Mouse (Mus musculus) embryonic fibroblast, embryonic 13.5 days (primary cell): ENCODE measurements around the gene Tsnaxip1.

Experiments used
- CTCF ChIP-seq: IDR thresholded peaks from 2 replicates; pipeline ENCODE4 v1.5.1; 2011; ENCODE audit warnings: mild to moderate bottlenecking, control low read depth, low read length, moderate library complexity, borderline replicate concordance; ENCODE audit not compliant: insufficient read depth
- POLR2A ChIP-seq: IDR thresholded peaks from 2 replicates; pipeline ENCODE4 v1.6.1; 2011; ENCODE audit warnings: low read depth, mild to moderate bottlenecking, control low read depth, low read length, moderate library complexity

DNA sequence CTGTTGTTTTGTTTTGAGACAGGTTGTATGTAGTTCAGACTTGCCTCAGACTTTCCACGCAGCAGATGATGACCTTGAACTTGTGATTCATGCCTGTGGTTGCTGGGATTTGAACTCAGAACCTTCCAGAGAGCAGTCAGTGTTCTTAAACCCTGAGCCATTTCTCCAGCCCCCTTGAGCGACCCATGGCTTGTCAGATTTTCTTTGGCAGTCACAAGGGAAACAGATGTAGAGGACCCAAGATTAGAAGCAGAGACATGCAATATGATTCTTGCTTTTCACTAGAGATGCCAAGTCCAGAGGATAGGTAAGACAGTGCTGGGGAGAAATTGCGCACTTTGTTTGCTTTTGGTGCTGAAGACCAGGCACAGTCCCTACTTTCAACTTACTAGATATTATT lies 25.6 kb downstream of the Tsnaxip1 start, which contains the start of gene Cenpt:
- TF ChIP-seq CTCF (no peak), POLR2A (no peak)
